Mouse (Mus musculus) G1E (cell line): ENCODE measurements around the gene Cfap99. TPM values are rescaled to one million over a fixed set of nuclear protein-coding genes. Genes with fewer than 3 reads are reported as not detected.

ENCODE experiments used
- ATAC-seq: 2 replicates; pipeline ENCODE4 v1.8.0; 2016; ENCODE audit warnings: mild to moderate bottlenecking; ENCODE audit not compliant: insufficient number of reproducible peaks, poor library complexity, low FRiP score, severe bottlenecking; ENCODE audit errors: extremely low read depth
- DNase-seq: peaks from one replicate; pipeline ENCODE4 v3.0.0; 2012; ENCODE audit warnings: low spot score
- H3K27me3 ChIP-seq: 2 replicates; pipeline ENCODE4 v1.6.1; 2012; ENCODE audit warnings: mild to moderate bottlenecking, low read length, inconsistent platforms; ENCODE audit not compliant: insufficient read depth
- H3K36me3 ChIP-seq: replicated peaks from 2 replicates; pipeline ENCODE3; 2012; ENCODE audit warnings: mild to moderate bottlenecking, inconsistent platforms
- H3K4me1 ChIP-seq: 2 replicates; pipeline ENCODE4 v1.6.1; 2012; ENCODE audit warnings: low read depth, low read length, inconsistent platforms, mixed read lengths; ENCODE audit not compliant: insufficient read depth
- H3K4me3 ChIP-seq: 2 replicates; pipeline ENCODE4 v1.5.1; 2012; ENCODE audit warnings: low read depth, mild to moderate bottlenecking, inconsistent platforms, low read length, moderate library complexity, mixed read lengths
- H3K9me3 ChIP-seq: replicated peaks from 2 replicates; pipeline ENCODE4 v1.6.1; 2012; ENCODE audit warnings: inconsistent platforms
- CTCF ChIP-seq: IDR thresholded peaks from 2 replicates; pipeline ENCODE4 v1.5.1; 2012; ENCODE audit warnings: low read depth, low read length, inconsistent platforms, mixed read lengths
- GATA1 ChIP-seq: IDR thresholded peaks from 2 replicates; pipeline ENCODE4 v1.6.1; 2012; ENCODE audit warnings: borderline replicate concordance, low read length, inconsistent platforms, mixed read lengths
- GATA2 ChIP-seq: IDR thresholded peaks from 2 replicates; pipeline ENCODE4 v1.6.1; 2012; ENCODE audit warnings: low read depth, low read length, inconsistent platforms, borderline replicate concordance
- POLR2AphosphoS5 ChIP-seq: IDR thresholded peaks from 2 replicates; pipeline ENCODE4 v1.6.1; 2012; ENCODE audit warnings: low read depth, low read length, inconsistent platforms; ENCODE audit not compliant: insufficient replicate concordance
- TAL1 ChIP-seq: conservative IDR thresholded peaks from 2 replicates; pipeline ENCODE4 v1.6.1; 2012; ENCODE audit warnings: low read depth, low read length, inconsistent platforms, mixed read lengths
- polyA plus RNA-seq: library from polyadenylated mRNA; stranded (reverse); fragments of >175 nt; gene quantifications from 2 replicates; pipeline ENCODE4 v1.2.3, GENCODE M21; 2012
- total RNA-seq, 2 experiments: library from RNA; stranded (forward) in 1 of 2; stranded (reverse) in 1 of 2; fragments of 200-1000 nt in 1 of 2; fragments of >200 nt in 1 of 2; fragmentation: Nextera tagmentation in 1 of 2; gene quantifications; 2 replicates each; pipeline ENCODE4 v1.2.3; 2014 to 2017

Cfap99 gene
- total and polyA plus RNA-seq, 3 experiments, result not detected

DNA sequence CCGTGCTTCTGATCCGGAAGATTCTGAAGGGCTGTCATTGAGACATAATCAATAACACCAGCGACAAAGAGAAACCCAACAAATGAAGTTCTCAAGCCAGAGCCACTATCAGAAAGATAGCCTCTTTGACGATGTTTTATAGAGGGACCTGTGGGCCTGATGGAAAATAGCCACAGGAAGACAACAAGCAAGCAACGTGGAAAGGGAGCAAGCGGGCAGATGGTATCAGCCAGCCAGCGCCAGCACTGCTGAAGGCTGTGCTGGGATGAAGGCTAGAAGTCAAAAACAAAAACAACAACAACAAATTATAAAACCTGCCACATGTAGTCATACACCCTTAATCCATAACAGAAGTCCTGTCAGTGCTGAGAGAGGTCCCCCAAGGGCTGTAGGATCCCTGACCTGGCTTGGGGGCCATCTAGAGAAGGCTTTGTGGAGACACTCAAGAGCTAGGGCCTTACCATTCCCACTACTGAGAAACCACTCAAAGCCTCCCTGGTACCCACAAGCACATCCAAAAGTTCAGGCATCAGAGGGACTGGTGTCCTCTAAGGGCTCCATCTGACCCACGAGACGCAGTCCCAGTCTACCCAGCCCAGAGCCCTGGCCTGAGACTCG is 13.6 kb upstream of the Cfap99 start:
- no peaks in the 10 kb centered on the region for H3K9me3 ChIP-seq
- ATAC-seq, result no peak
- no peak for DNase-seq
- TF ChIP-seq GATA2 (no peak), TAL1 (no peak), POLR2AphosphoS5 (no peak), CTCF (no peak), GATA1 (no peak)
- H3K27me3 ChIP-seq, result peaks cover 48% of the 10 kb centered on the region
- H3K36me3 ChIP-seq, result no peaks in the 10 kb centered on the region
- H3K4me3 ChIP-seq, result no peak overlapping the region
- no peaks in the 10 kb centered on the region for H3K4me1 ChIP-seq

DNA sequence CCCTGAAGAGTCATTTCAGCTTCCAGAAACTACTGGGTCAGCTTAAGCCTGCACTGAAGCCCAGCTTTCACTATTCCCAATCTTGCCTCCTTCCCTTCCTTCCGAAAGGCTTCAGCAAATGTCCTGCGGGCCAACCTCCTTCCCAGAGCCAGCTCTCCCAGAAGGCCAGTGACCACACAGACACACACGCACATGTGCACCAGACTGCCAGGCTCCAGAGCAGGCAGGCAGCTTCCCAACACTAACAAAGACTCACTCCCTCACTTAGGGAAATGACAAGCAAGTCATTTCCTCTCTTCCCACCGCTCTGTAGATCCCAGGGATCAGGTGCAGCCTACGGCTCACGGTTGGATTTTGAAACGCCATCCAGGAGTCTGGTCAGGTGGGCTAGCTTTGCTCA is 12.2 kb upstream of the Cfap99 start:
- Histone ChIP-seq H3K27me3 (peaks cover 41% of the 10 kb centered on the region), H3K4me3 (no peak overlapping the region), H3K9me3 (no peaks in the 10 kb centered on the region), H3K36me3 (no peaks in the 10 kb centered on the region), H3K4me1 (no peaks in the 10 kb centered on the region)
- no peak for DNase-seq
- TF ChIP-seq TAL1 (no peak), GATA2 (no peak)
- ATAC-seq, result no peak

DNA sequence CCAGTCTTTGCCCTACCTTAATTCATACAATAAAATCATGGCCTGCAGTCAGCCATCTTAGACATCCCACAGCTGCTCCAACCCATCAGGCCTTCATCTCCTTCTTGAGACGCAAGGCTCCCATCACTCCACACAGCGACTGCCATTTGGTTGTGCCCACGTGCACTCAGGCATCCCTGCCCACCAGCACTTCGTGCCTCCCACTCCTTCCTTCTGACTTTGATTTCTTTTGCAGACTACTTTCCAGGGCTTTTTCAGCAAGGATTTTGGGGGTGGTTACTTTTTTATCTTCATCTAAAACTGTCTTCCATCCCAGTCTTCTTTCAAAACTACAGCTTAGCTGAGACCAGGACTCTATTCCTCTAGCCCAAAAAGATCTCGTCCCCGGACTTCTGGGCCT is 11.7 kb upstream of the Cfap99 start:
- Histone ChIP-seq H3K9me3 (no peaks in the 10 kb centered on the region), H3K36me3 (no peaks in the 10 kb centered on the region), H3K4me3 (no peak overlapping the region), H3K4me1 (no peaks in the 10 kb centered on the region), H3K27me3 (peaks cover 43% of the 10 kb centered on the region)
- ATAC-seq (no peak), DNase-seq (no peak)
- TF ChIP-seq POLR2AphosphoS5, result no peak
- no peak for TF ChIP-seq GATA2
- TF ChIP-seq CTCF, result no peak
- no peak for TF ChIP-seq TAL1
- no peak for TF ChIP-seq GATA1

DNA sequence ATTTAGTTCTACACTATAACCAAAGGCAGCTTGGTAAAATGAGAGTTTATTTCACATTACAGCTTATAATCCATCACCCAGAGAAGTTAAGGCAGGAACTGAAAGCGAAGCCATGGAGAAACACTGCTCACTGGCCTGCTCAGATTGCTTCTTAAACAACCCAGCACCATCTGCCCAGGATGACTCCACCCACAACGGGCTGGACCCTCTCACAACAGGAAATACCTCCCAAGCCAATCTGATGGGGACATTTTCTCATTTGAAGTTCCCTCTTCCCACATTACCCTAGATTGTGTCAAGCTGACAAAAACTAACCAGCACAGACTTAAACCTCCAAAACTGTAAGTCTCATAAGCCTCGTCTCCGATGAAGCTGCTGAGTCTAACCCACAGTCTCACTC is 10.3 kb upstream of the Cfap99 start:
- ATAC-seq, result no peak
- no peak for TF ChIP-seq GATA1
- no peak for TF ChIP-seq GATA2
- TF ChIP-seq TAL1, result no peak
- no peak for TF ChIP-seq CTCF
- no peak for TF ChIP-seq POLR2AphosphoS5
- H3K4me3 ChIP-seq, result no peak overlapping the region
- H3K9me3 ChIP-seq, result no peaks in the 10 kb centered on the region
- no peaks in the 10 kb centered on the region for H3K36me3 ChIP-seq
- H3K27me3 ChIP-seq, result peaks cover 52% of the 10 kb centered on the region
- H3K4me1 ChIP-seq, result no peaks in the 10 kb centered on the region
- no peak for DNase-seq

DNA sequence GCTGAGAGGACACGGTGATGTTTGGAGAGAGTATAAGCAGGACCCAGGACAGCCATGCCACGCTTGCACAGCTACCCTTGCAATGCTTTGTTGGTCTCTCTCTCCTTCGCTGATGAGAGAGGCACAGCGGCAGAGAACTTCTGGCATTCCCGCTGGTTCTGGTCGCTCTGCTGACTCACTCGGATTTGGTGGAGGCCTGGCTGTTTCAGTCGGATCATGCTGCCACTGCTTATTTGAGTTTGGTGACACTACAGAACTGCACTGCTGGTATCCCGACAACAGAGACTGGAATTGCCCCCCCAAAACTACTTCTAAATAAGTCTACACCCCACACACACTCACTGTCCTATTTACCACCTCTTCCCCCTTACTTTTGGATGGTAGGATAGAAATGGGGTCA is 9.2 kb upstream of the Cfap99 start:
- Histone ChIP-seq H3K27me3 (peaks cover 45% of the 10 kb centered on the region), H3K36me3 (no peaks in the 10 kb centered on the region), H3K9me3 (no peaks in the 10 kb centered on the region), H3K4me3 (no peak overlapping the region), H3K4me1 (no peaks in the 10 kb centered on the region)
- TF ChIP-seq GATA1 (no peak), POLR2AphosphoS5 (no peak), CTCF (no peak), TAL1 (no peak)
- DNase-seq, result no peak
- ATAC-seq, result no peak

DNA sequence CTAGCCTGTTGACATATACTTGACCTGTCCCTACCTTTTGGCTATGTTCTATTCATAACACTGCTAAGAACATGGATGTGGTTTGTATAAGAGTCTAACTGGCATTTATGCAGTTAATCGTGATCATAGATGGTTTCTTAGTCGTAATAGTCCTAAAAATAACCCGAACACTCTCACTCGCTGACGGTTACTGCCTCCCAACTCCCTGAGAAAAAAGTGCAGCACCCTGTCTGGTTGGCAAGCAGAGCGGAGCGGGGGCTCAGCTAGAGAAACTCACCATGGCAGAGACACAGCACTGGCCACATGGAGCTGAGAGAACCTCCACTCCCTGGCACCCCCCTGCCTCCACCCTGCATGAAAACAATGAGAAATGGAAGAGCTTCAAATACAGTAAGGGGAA is 7.4 kb upstream of the Cfap99 start:
- no peak for DNase-seq
- TF ChIP-seq GATA2, result no peak
- no peak for TF ChIP-seq POLR2AphosphoS5
- no peak for TF ChIP-seq GATA1
- no peak for TF ChIP-seq CTCF
- TF ChIP-seq TAL1, result no peak
- Histone ChIP-seq H3K9me3 (no peaks in the 10 kb centered on the region), H3K4me3 (no peak overlapping the region), H3K36me3 (no peaks in the 10 kb centered on the region), H3K27me3 (peaks cover 41% of the 10 kb centered on the region), H3K4me1 (no peaks in the 10 kb centered on the region)
- ATAC-seq, result no peak

DNA sequence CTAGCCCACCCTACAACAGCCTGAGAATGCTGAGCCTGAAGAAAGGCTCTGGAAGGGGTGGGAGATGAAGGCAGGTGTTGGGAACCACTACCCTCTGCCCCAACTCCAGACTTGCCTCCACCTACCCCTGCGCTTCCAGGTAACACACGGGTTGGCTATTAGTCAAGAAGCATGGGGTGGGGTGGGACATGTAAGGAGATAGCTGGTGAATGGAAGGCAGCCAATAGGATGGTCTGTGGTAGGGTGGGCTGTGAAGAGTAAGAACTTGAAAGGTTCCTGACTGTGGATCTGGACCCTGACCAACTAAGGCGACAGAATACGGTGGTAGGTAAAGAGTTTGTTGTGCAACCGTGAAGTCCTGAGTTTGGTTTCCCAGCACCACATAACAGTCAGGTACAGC is 5.0 kb upstream of the Cfap99 start:
- Histone ChIP-seq H3K4me3 (no peak overlapping the region), H3K9me3 (peaks cover 12% of the 10 kb centered on the region), H3K4me1 (no peaks in the 10 kb centered on the region), H3K27me3 (peaks cover 55% of the 10 kb centered on the region), H3K36me3 (no peaks in the 10 kb centered on the region)
- ATAC-seq (no peak), DNase-seq (no peak)
- TF ChIP-seq GATA1 (no peak), TAL1 (no peak), GATA2 (no peak), POLR2AphosphoS5 (no peak), CTCF (no peak)
